Mouse (Mus musculus): ENCODE measurements around the gene Rptn. TPM values are rescaled to one million over a fixed set of nuclear protein-coding genes. Genes with fewer than 3 reads are reported as not detected.

The Rptn gene
- total and polyA plus RNA-seq, 3 experiments: not detected

GRCm38 (mm10) chr3:93375196-93375595 is 18.3 kb upstream of the Rptn start:
- Histone ChIP-seq H3K4me3 (ENCODE audit: control insufficient read depth in 1 of 2, insufficient read depth in 1 of 2, low read depth in 2 of 2, low read length in 2 of 2) (no peak overlapping the region), H3K9me3 (replicated peaks; ENCODE audit: insufficient read depth, low read length) (no peaks in the 10 kb centered on the region), H3K9ac (ENCODE audit: control insufficient read depth, low read depth, low read length, poor library complexity, severe bottlenecking) (no peak overlapping the region), H3K4me1 (ENCODE audit: control insufficient read depth in 1 of 2, insufficient read depth in 2 of 2, low read length in 2 of 2) (no peaks in the 10 kb centered on the region), H3K36me3 (ENCODE audit: control insufficient read depth in 1 of 2, insufficient read depth in 2 of 2, low read length in 2 of 2) (no peaks in the 10 kb centered on the region), H3K79me2 (ENCODE audit: control insufficient read depth, insufficient read depth, low read length, poor library complexity) (no peaks in the 10 kb centered on the region), H3K27ac (ENCODE audit: control insufficient read depth, low read depth, low read length) (no peak overlapping the region), H3K27me3 (ENCODE audit: control insufficient read depth in 1 of 2, insufficient read depth in 2 of 2, low read length in 2 of 2) (no peaks in the 10 kb centered on the region)
- no peak for TF ChIP-seq CHD1 (IDR thresholded peaks at IDR 0.05; ENCODE audit: low read depth, low read length)
- TF ChIP-seq BHLHE40 (IDR thresholded peaks at IDR 0.05; ENCODE audit: borderline replicate concordance, low read depth, low read length): no peak
- TF ChIP-seq SMC3 (IDR thresholded peaks at IDR 0.05; ENCODE audit: low read depth, low read length): no peak
- DNase-seq (ENCODE audit: low read depth, low spot score): no peak

DNA sequence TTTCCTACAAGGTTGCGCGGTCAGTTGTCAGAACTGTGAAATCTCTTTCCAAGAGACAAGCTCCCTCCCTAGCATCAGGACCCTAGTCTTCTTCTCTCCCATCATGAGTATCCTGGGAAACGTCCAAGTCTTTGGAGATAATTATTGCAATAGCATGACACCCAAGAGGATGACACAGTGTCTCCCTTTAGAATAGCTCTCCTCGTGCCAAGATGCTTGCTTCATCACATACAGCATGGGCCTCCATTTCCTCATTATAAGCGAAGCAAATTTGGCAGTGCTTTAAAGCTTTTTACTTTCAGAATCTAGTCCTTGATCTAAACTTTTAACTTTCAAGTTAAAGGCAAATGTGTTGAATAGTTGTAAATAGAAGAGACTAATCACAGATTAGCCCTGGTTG is 17.9 kb upstream of the Rptn start:
- H3K27me3 ChIP-seq (ENCODE audit: control insufficient read depth in 1 of 2, insufficient read depth in 2 of 2, low read length in 2 of 2): no peaks in the 10 kb centered on the region
- no peaks in the 10 kb centered on the region for H3K4me1 ChIP-seq (ENCODE audit: control insufficient read depth in 1 of 2, insufficient read depth in 2 of 2, low read length in 2 of 2)
- TF ChIP-seq MAZ (IDR thresholded peaks at IDR 0.05; ENCODE audit: low read depth, low read length) (no peak), BHLHE40 (IDR thresholded peaks at IDR 0.05; ENCODE audit: borderline replicate concordance, low read depth, low read length) (no peak), MAX (IDR thresholded peaks at IDR 0.05; ENCODE audit: low read length) (no peak), EP300 (IDR thresholded peaks at IDR 0.05; ENCODE audit: low read depth in 1 of 2, low read length in 2 of 2) (no peak), ZNF384 (IDR thresholded peaks at IDR 0.05; ENCODE audit: low read depth, low read length) (no peak), E2F4 (IDR thresholded peaks at IDR 0.05; ENCODE audit: borderline replicate concordance, low read depth, low read length) (no peak), MYC (IDR thresholded peaks at IDR 0.05; ENCODE audit: low read depth, low read length) (no peak), TCF12 (IDR thresholded peaks at IDR 0.05; ENCODE audit: low read depth, low read length) (no peak), MXI1 (IDR thresholded peaks at IDR 0.05; ENCODE audit: low read depth, low read length) (no peak), UBTF (IDR thresholded peaks at IDR 0.05; ENCODE audit: borderline replicate concordance, insufficient read depth, low read depth, low read length) (no peak), POLR2AphosphoS2 (IDR thresholded peaks at IDR 0.05; ENCODE audit: low read length) (no peak), USF2 (IDR thresholded peaks at IDR 0.05; ENCODE audit: borderline replicate concordance in 1 of 2, insufficient read depth in 1 of 2, low read depth in 1 of 2, low read length in 2 of 2) (no peak), ZKSCAN1 (IDR thresholded peaks at IDR 0.05; ENCODE audit: low read depth, low read length) (no peak), MEF2A (IDR thresholded peaks at IDR 0.05; ENCODE audit: extremely low read depth, insufficient replicate concordance, low read depth, low read length, poor library complexity, severe bottlenecking) (no peak), ZC3H11A (IDR thresholded peaks at IDR 0.05; ENCODE audit: low read depth, low read length) (no peak), MYB (IDR thresholded peaks at IDR 0.05; ENCODE audit: low read depth, low read length) (no peak), RAD21 (IDR thresholded peaks at IDR 0.05; ENCODE audit: low read depth, low read length) (no peak), POLR2A (IDR thresholded peaks at IDR 0.05; ENCODE audit: control insufficient read depth in 1 of 2, insufficient read depth in 1 of 2, low read depth in 1 of 2, low read length in 2 of 2, poor library complexity in 1 of 2) (no peak)
- no peak overlapping the region for H3K27ac ChIP-seq (ENCODE audit: control insufficient read depth, low read depth, low read length)
- H3K4me3 ChIP-seq (ENCODE audit: control insufficient read depth in 1 of 2, insufficient read depth in 1 of 2, low read depth in 2 of 2, low read length in 2 of 2): no peak overlapping the region
- no peak for DNase-seq (ENCODE audit: low read depth, low spot score)
- H3K9ac ChIP-seq (ENCODE audit: control insufficient read depth, low read depth, low read length, poor library complexity, severe bottlenecking): no peak overlapping the region
- H3K9me3 ChIP-seq (replicated peaks; ENCODE audit: insufficient read depth, low read length): no peaks in the 10 kb centered on the region
- no peaks in the 10 kb centered on the region for H3K36me3 ChIP-seq (ENCODE audit: control insufficient read depth in 1 of 2, insufficient read depth in 2 of 2, low read length in 2 of 2)
- H3K79me2 ChIP-seq (ENCODE audit: control insufficient read depth, insufficient read depth, low read length, poor library complexity): no peaks in the 10 kb centered on the region

Data from MEL (cell line).